Mouse (Mus musculus): ENCODE measurements at regions not wholly inside any gene's neighbourhood (a gene's known extent, or its start where the extent isn't known, plus 50 kb on each side); places are given as distances from the start of the nearest gene placed in this dataset.

- no peak for DNase-seq (ENCODE audit: low spot score in 2 of 2)
- intact Hi-C loops (cut with DNase I) = no loop called here
Observed at GRCm38 (mm10) chr2:57424879-57425278, 187.4 kb downstream of the Gpd2 start.

- intact Hi-C loops (cut with DNase I) = no loop called here
- DNase-seq (ENCODE audit: low spot score in 2 of 2) = no peak
Observed at GRCm38 (mm10) chr2:57425439-57425838, 188.0 kb downstream of the Gpd2 start.

- intact Hi-C loops (cut with DNase I) = no loop called here
- DNase-seq (ENCODE audit: low spot score in 2 of 2) = peak; percentile 10 to 52
Observed at GRCm38 (mm10) chr2:57450996-57451770, 213.7 kb downstream of the Gpd2 start.

GRCm38 (mm10) chr2:57453896-57454679, 216.7 kb downstream of the Gpd2 start:
- intact Hi-C loops (cut with DNase I) = no loop called here
- no peak for DNase-seq (ENCODE audit: low spot score in 2 of 2)

GRCm38 (mm10) chr2:57459901-57460300, 222.5 kb downstream of the Gpd2 start:
- DNase-seq (ENCODE audit: low spot score in 2 of 2) = no peak
- intact Hi-C loops (cut with DNase I) = no loop called here

- no peak for DNase-seq (ENCODE audit: low spot score in 2 of 2)
Observed at GRCm38 (mm10) chr2:57473873-57474272, 236.4 kb downstream of the Gpd2 start.

GRCm38 (mm10) chr2:57492116-57492515, 254.7 kb downstream of the Gpd2 start:
- DNase-seq (ENCODE audit: low spot score in 2 of 2) = no peak
- intact Hi-C loops (cut with DNase I) = no loop called here

More at GRCm38 (mm10) chr2:57473873-57474272, 236.4 kb downstream of the Gpd2 start:
- intact Hi-C loops (cut with DNase I) = no loop called here

- no peak for DNase-seq (ENCODE audit: low spot score in 2 of 2)
- intact Hi-C loops (cut with DNase I) = no loop called here
Observed at GRCm38 (mm10) chr2:57492914-57493621, 255.6 kb downstream of the Gpd2 start.

GRCm38 (mm10) chr2:57496315-57496954, 259.0 kb downstream of the Gpd2 start:
- DNase-seq (ENCODE audit: low spot score in 2 of 2) = no peak
- intact Hi-C loops (cut with DNase I) = no loop called here

- intact Hi-C loops (cut with DNase I) = no loop called here
- DNase-seq (ENCODE audit: low spot score in 2 of 2) = no peak
Observed at GRCm38 (mm10) chr2:57497933-57498332, 260.5 kb downstream of the Gpd2 start.

GRCm38 (mm10) chr2:57504678-57505077, 267.2 kb downstream of the Gpd2 start:
- no peak for DNase-seq (ENCODE audit: low spot score in 2 of 2)
- intact Hi-C loops (cut with DNase I) = no loop called here

- intact Hi-C loops (cut with DNase I) = no loop called here
Observed at GRCm38 (mm10) chr2:57522465-57522864, 285.0 kb downstream of the Gpd2 start.

GRCm38 (mm10) chr2:57522983-57523382, 285.5 kb downstream of the Gpd2 start:
- intact Hi-C loops (cut with DNase I) = no loop called here
- DNase-seq (ENCODE audit: low spot score in 2 of 2) = no peak

More at GRCm38 (mm10) chr2:57522465-57522864, 285.0 kb downstream of the Gpd2 start:
- no peak for DNase-seq (ENCODE audit: low spot score in 2 of 2)

GRCm38 (mm10) chr2:57527966-57528365, 290.5 kb downstream of the Gpd2 start:
- no peak for DNase-seq (ENCODE audit: low spot score in 2 of 2)
- intact Hi-C loops (cut with DNase I) = no loop called here

GRCm38 (mm10) chr2:57539842-57540241, 302.4 kb downstream of the Gpd2 start:
- peak; percentile 2 to 51 for DNase-seq (ENCODE audit: low spot score in 2 of 2)
- intact Hi-C loops (cut with DNase I) = no loop called here

GRCm38 (mm10) chr2:57565258-57565657, 327.8 kb downstream of the Gpd2 start:
- intact Hi-C loops (cut with DNase I) = no loop called here
- peak; percentile 37 to 82 for DNase-seq (ENCODE audit: low spot score in 2 of 2)

GRCm38 (mm10) chr2:57566103-57566502, 328.7 kb downstream of the Gpd2 start:
- no peak for DNase-seq (ENCODE audit: low spot score in 2 of 2)
- intact Hi-C loops (cut with DNase I) = no loop called here

- intact Hi-C loops (cut with DNase I) = no loop called here
- no peak for DNase-seq (ENCODE audit: low spot score in 2 of 2)
Observed at GRCm38 (mm10) chr2:57567183-57567582, 329.7 kb downstream of the Gpd2 start.

- intact Hi-C loops (cut with DNase I) = no loop called here
- DNase-seq (ENCODE audit: low spot score in 2 of 2) = no peak
Observed at GRCm38 (mm10) chr2:57587065-57587464, 349.6 kb downstream of the Gpd2 start.

GRCm38 (mm10) chr2:57593558-57593957, 356.1 kb downstream of the Gpd2 start:
- intact Hi-C loops (cut with DNase I) = no loop called here
- DNase-seq (ENCODE audit: low spot score in 2 of 2) = no peak

Data from left cerebral cortex, postnatal 25 days (tissue).